Mouse (Mus musculus): ENCODE measurements at regions not wholly inside any gene's neighbourhood (a gene's known extent, or its start where the extent isn't known, plus 50 kb on each side); places are given as distances from the start of the nearest gene placed in this dataset.

DNA sequence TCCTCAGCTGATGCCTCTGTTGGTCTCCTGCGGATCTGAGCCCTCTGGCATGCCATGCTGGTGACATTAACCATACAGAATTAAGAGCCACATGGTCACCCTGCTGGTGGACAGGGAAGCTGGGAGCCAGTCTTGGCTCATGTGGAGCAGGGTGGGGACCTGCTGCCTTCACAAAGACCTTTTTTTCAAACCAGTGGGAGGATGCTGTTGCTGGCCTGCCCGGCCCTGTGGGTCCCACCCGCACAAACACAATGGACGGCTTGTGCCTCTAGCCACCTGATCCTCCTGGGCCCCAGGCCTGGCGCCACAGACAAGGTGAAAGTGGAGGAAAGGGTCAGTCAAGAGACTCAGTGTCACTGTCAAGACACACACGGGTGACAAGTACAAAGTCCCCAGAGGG is 73.4 kb downstream of the Sik1 start:
- Histone ChIP-seq H3K36me3 (replicated peaks) (no peaks in the 10 kb centered on the region), H3K27ac (replicated peaks) (peak overlapping the region; percentile 15; the same call in 1 of the 2 replicates), H3K4me1 (peaks cover 18% of the 10 kb centered on the region), H3K4me3 (no peak overlapping the region), H3K27me3 (replicated peaks; ENCODE audit: low read depth, poor library complexity, severe bottlenecking) (no peaks in the 10 kb centered on the region), H3K9me3 (no peaks in the 10 kb centered on the region)
- 76% methylated on average over 6 of the region's 6 CpGs for WGBS
- no peak for DNase-seq (ENCODE audit: low spot score)

DNA sequence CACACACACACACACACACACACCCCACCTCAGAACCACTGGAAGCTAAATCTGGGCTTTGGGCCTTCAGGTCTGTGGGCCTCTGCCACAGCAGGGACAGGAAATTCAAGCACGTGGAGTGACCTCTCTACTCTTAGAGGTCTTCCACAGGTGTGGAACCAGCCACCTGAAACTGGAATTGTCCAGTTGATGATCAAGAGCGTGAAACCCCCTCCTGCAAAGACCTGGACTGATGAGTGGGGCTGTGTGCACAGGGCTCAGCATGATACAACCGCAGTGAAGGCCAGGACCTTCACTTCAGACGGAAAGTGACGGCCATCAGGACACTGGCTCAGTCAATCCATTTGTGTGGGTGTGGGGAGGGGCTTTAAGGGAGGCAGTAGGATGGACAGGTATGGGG is 72.5 kb downstream of the Sik1 start:
- Histone ChIP-seq H3K36me3 (replicated peaks) (no peaks in the 10 kb centered on the region), H3K27me3 (replicated peaks; ENCODE audit: low read depth, poor library complexity, severe bottlenecking) (no peaks in the 10 kb centered on the region), H3K27ac (replicated peaks) (no peak overlapping the region), H3K9me3 (no peaks in the 10 kb centered on the region), H3K4me1 (peaks cover 10% of the 10 kb centered on the region), H3K4me3 (no peak overlapping the region)
- WGBS: 92% methylated on average over 5 of the region's 5 CpGs
- DNase-seq (ENCODE audit: low spot score): no peak

DNA sequence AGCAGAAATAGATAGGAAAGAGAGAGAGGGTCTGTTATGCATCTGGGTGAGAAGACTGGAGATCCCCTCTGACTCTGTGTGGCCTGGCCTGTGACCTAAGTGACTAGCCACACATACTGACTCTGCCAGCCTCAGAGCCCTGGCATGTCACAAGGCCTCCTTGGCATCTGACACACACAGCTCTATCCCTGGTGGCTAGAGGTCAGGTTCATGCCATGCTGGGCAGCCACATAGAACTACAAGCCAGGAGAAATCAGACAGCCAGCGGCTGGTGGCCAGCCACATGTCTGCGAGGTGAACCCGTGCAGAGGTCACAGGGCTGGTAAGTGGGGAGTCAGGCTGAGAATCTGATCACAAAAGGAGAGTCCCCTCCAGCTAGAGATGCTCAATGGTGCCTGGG is 67.3 kb downstream of the Sik1 start:
- no peak for DNase-seq (ENCODE audit: low spot score)
- 78% methylated on average over 3 of the region's 3 CpGs for whole genome bisulfite sequencing
- Histone ChIP-seq H3K4me1 (peaks cover 51% of the 10 kb centered on the region), H3K9me3 (no peaks in the 10 kb centered on the region), H3K27ac (replicated peaks) (peak overlapping the region; percentile 62), H3K36me3 (replicated peaks) (no peaks in the 10 kb centered on the region), H3K4me3 (no peak overlapping the region), H3K27me3 (replicated peaks; ENCODE audit: low read depth, poor library complexity, severe bottlenecking) (peaks cover 14% of the 10 kb centered on the region; the same call in 1 of the 2 replicates)

DNA sequence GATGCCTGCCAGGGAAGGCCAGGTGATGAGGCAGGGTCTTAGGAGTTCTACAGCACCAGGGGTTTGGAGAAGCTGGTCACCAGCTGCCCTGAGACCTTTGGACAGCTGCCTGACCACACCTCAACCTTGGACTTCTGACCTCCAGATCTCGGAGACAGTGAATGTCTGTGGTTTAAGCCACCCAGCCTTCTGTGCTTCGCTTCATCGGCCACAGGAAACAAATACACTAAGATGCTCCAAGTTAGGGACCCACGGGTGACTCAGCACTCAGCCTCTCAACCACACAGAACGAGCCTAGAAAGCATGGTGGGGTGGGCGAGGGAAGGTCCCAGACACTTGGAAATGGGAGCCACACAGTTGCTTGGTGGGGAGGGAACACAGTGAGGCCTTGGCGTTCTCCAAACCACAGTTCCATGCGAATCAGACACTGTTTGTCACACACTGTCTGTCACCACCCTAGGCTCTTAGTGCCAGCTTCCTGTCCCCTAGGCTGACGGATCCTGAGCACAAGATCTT is 66.5 kb downstream of the Sik1 start:
- H3K36me3 ChIP-seq (replicated peaks): no peaks in the 10 kb centered on the region
- peak overlapping the region; percentile 62 for H3K27ac ChIP-seq (replicated peaks)
- DNase-seq (ENCODE audit: low spot score): no peak
- no peaks in the 10 kb centered on the region for H3K9me3 ChIP-seq
- no peak overlapping the region for H3K4me3 ChIP-seq
- WGBS: 74% methylated on average over 9 of the region's 9 CpGs
- peaks cover 59% of the 10 kb centered on the region for H3K4me1 ChIP-seq
- H3K27me3 ChIP-seq (replicated peaks; ENCODE audit: low read depth, poor library complexity, severe bottlenecking): peaks cover 21% of the 10 kb centered on the region; the same call in 1 of the 2 replicates

DNA sequence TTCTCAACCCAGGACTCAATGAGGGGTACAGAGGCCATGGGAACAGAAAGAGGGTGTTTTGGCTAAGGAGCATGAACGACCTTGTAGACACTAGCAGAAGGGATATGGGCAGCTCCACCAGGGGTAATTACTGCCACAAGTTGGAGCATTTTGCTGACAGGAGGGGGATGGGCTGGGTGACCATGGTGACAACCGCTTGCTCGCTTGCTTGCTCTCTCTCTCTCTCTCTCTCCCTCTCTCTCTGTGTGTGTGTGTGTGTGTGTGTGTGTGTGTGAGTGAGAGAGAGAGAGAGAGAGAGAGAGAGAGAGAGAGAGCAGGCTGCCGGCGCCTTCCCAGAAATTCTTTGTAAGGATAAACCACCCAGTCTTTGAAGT is 65.7 kb downstream of the Sik1 start:
- H3K27ac ChIP-seq (replicated peaks): peak overlapping the region; percentile 62
- 10% methylated on average over 5 of the region's 5 CpGs for WGBS
- peaks cover 60% of the 10 kb centered on the region for H3K4me1 ChIP-seq
- no peaks in the 10 kb centered on the region for H3K9me3 ChIP-seq
- H3K36me3 ChIP-seq (replicated peaks): no peaks in the 10 kb centered on the region
- DNase-seq (ENCODE audit: low spot score): peak; percentile 71
- H3K4me3 ChIP-seq: peak overlapping the region; percentile 35
- H3K27me3 ChIP-seq (replicated peaks; ENCODE audit: low read depth, poor library complexity, severe bottlenecking): peaks cover 25% of the 10 kb centered on the region; the same call in 1 of the 2 replicates

DNA sequence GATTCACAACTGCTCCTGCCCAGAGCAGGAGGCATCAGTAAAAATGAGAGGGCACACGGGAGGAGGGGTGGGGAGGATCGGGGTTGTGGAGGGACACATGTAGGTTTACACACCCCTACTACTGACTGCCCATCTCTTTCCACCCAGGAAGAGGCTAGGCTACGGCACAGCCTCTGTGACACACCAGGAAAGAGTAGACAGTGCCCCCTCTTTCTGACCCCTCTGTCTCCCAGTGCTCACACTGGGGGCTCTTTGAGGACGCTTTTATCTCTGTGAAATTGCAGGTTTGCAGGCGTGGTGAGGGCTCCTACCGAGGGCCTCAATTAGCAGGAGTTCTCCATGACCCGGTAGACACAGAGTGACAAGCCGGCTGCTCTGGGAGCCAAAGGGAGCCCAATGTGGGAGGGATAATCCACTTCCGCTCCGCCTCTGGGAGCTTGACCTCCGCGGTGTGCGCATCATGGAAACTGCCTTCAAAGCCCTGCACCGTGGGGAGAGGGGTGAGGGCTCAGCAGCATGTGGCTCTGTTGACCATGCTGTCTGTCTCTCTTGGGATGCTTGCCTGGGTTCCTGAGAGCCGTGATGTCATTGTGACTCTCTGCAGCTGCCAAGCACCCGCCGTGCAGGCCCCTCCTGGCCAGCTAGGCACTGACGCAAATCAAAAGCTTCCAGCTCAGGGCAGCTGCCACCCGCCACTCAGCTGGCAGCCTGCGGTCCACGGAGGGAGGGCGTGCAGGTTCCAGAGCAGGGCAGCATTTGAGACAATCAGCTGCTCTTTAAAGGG is 65.1 kb downstream of the Sik1 start:
- peak overlapping the region; percentile 35 for H3K4me3 ChIP-seq
- WGBS: 19% methylated on average over 22 of the region's 22 CpGs

DNA sequence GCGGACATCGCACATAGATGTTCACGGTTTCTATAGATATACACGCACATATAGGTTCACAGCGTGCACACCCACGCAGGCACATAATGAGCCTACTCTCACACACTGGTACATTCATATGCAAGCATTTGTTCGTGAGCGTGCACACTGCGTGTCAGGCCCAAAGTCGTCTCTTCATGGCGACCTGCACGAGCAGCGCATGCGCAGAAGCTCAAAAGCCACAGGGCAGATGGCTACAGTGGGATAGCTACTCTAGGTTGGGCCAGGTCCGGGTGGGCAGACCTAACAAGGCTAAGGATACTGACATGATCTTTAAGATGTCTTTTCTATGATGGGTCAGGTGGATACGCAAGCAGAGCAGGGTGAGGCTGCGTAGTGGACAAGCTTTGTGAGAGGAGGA is 63.9 kb downstream of the Sik1 start:
- WGBS: 95% methylated on average over 17 of the region's 17 CpGs
- H3K4me3 ChIP-seq: no peak overlapping the region
- H3K27me3 ChIP-seq (replicated peaks; ENCODE audit: low read depth, poor library complexity, severe bottlenecking): peaks cover 25% of the 10 kb centered on the region; the same call in 1 of the 2 replicates
- H3K9me3 ChIP-seq: no peaks in the 10 kb centered on the region
- DNase-seq (ENCODE audit: low spot score): no peak
- H3K36me3 ChIP-seq (replicated peaks): no peaks in the 10 kb centered on the region
- H3K27ac ChIP-seq (replicated peaks): 0 out of 2 replicates have a peak overlapping the region, but pooled peaks have one; percentile 5
- peaks cover 60% of the 10 kb centered on the region for H3K4me1 ChIP-seq

More for the DNA sequence above, 65.1 kb downstream of the Sik1 start:
- DNase-seq (ENCODE audit: low spot score): peak; percentile 67
- peaks cover 25% of the 10 kb centered on the region; the same call in 1 of the 2 replicates for H3K27me3 ChIP-seq (replicated peaks; ENCODE audit: low read depth, poor library complexity, severe bottlenecking)
- H3K27ac ChIP-seq (replicated peaks): peak overlapping the region; percentile 62
- H3K36me3 ChIP-seq (replicated peaks): no peaks in the 10 kb centered on the region
- no peaks in the 10 kb centered on the region for H3K9me3 ChIP-seq
- peaks cover 60% of the 10 kb centered on the region for H3K4me1 ChIP-seq

DNA sequence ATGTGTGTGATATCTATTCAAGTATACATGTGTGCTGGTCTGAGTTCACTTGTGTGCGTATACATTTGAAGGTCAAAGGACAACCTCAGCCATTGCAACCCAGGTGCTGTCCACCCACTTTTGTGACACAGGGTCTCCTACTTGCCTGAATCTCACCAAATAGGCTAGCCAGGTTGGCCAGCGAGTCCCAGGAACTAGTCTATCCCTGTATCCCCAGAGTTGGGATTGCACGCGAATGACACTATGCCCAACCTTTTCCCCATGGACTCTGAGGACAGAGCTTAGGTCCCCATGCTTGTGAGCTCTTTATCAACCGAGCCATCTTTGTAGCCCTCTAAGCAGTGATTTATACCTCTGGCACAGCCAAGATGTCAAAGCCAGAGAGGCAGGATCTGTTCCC is 62.6 kb downstream of the Sik1 start:
- 93% methylated on average over 5 of the region's 5 CpGs for WGBS
- Histone ChIP-seq H3K9me3 (no peaks in the 10 kb centered on the region), H3K4me3 (no peak overlapping the region), H3K4me1 (peaks cover 60% of the 10 kb centered on the region), H3K27me3 (replicated peaks; ENCODE audit: low read depth, poor library complexity, severe bottlenecking) (peaks cover 25% of the 10 kb centered on the region; the same call in 1 of the 2 replicates), H3K36me3 (replicated peaks) (no peaks in the 10 kb centered on the region), H3K27ac (replicated peaks) (peak overlapping the region; percentile 45; the same call in 1 of the 2 replicates)
- DNase-seq (ENCODE audit: low spot score): no peak

DNA sequence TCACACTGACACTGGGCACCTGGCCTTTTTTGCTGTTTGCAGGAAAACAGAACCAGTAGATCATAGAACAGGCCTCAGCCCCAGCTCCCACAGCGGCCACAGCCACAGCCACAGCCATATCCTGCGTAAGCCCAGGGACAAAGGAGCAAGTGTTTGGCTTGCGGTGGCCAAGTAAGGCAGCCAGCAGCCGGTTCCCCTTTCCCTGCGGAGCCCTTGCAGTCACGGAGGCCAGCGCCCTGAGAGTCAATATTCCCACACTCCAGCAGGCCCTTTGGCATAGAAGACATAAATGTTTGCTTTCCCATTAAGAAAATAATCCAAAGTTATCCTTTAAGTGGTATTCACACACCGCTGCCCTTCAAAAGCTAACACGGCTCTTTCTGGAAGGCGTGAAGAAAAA is 62.1 kb downstream of the Sik1 start:
- 53% methylated on average over 10 of the region's 10 CpGs for WGBS
- peaks cover 57% of the 10 kb centered on the region for H3K4me1 ChIP-seq
- peak; percentile 36 for DNase-seq (ENCODE audit: low spot score)

DNA sequence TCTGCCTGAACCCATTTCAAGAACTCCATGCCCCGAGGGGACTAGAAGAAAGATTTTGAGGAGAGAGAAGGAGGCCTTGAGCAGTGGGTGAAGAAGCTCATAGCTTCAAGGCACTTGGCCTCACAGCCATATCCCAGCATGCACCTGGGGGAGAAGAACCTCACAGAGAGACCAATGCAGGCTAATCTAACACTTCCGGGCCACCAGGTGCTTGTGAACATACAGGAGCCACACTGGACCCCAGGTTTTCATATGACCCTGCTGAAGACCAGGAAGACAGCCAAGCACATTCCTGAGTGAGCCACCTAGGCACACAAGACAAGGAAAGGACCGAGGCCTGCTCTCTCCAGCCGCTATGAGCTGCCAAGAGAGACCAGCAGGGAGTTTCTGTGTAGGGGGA is 61.6 kb downstream of the Sik1 start:
- peaks cover 25% of the 10 kb centered on the region; the same call in 1 of the 2 replicates for H3K27me3 ChIP-seq (replicated peaks; ENCODE audit: low read depth, poor library complexity, severe bottlenecking)
- H3K4me1 ChIP-seq: peaks cover 52% of the 10 kb centered on the region
- DNase-seq (ENCODE audit: low spot score): no peak
- no peak overlapping the region for H3K27ac ChIP-seq (replicated peaks)
- H3K36me3 ChIP-seq (replicated peaks): no peaks in the 10 kb centered on the region
- no peak overlapping the region for H3K4me3 ChIP-seq
- 83% methylated on average over 4 of the region's 4 CpGs for WGBS
- no peaks in the 10 kb centered on the region for H3K9me3 ChIP-seq

More for the DNA sequence above, 62.1 kb downstream of the Sik1 start:
- H3K27ac ChIP-seq (replicated peaks): peak overlapping the region; percentile 45; the same call in 1 of the 2 replicates
- H3K27me3 ChIP-seq (replicated peaks; ENCODE audit: low read depth, poor library complexity, severe bottlenecking): peaks cover 25% of the 10 kb centered on the region; the same call in 1 of the 2 replicates
- H3K9me3 ChIP-seq: no peaks in the 10 kb centered on the region
- no peaks in the 10 kb centered on the region for H3K36me3 ChIP-seq (replicated peaks)
- H3K4me3 ChIP-seq: no peak overlapping the region

Measured in embryonic facial prominence, embryonic 10.5 days (tissue).